Mouse (Mus musculus) E14TG2a.4 (cell line): Measurements from ENCODE around the gene Ptcd1.

Experiments
- CTCF ChIP-seq: conservative IDR thresholded peaks from 2 replicates; pipeline ENCODE4 v1.5.1; 2014; ENCODE audit warnings: low read length
- POU5F1 ChIP-seq: IDR thresholded peaks from 2 replicates; pipeline ENCODE4 v1.6.1; 2014; ENCODE audit warnings: low read length, borderline replicate concordance

GRCm38 (mm10) chr5:145130191-145130590, 36.7 kb downstream of the Ptcd1 start:
- TF ChIP-seq CTCF (no peak), POU5F1 (no peak)
